Mouse (Mus musculus) G1E (cell line): ENCODE data around the gene Trim31. TPM values are rescaled to one million over a fixed set of nuclear protein-coding genes. Genes with fewer than 3 reads are reported as not detected.

Source experiments
- ATAC-seq: 2 replicates; pipeline ENCODE4 v1.8.0; 2016; ENCODE audit warnings: mild to moderate bottlenecking; ENCODE audit not compliant: insufficient number of reproducible peaks, poor library complexity, low FRiP score, severe bottlenecking; ENCODE audit errors: extremely low read depth
- DNase-seq: peaks from one replicate; pipeline ENCODE4 v3.0.0; 2012; ENCODE audit warnings: low spot score
- H3K27me3 ChIP-seq: 2 replicates; pipeline ENCODE4 v1.6.1; 2012; ENCODE audit warnings: mild to moderate bottlenecking, low read length, inconsistent platforms; ENCODE audit not compliant: insufficient read depth
- H3K36me3 ChIP-seq: replicated peaks from 2 replicates; pipeline ENCODE3; 2012; ENCODE audit warnings: mild to moderate bottlenecking, inconsistent platforms
- H3K4me1 ChIP-seq: 2 replicates; pipeline ENCODE4 v1.6.1; 2012; ENCODE audit warnings: low read depth, low read length, inconsistent platforms, mixed read lengths; ENCODE audit not compliant: insufficient read depth
- H3K4me3 ChIP-seq: 2 replicates; pipeline ENCODE4 v1.5.1; 2012; ENCODE audit warnings: low read depth, mild to moderate bottlenecking, inconsistent platforms, low read length, moderate library complexity, mixed read lengths
- H3K9me3 ChIP-seq: replicated peaks from 2 replicates; pipeline ENCODE4 v1.6.1; 2012; ENCODE audit warnings: inconsistent platforms
- CTCF ChIP-seq: IDR thresholded peaks from 2 replicates; pipeline ENCODE4 v1.5.1; 2012; ENCODE audit warnings: low read depth, low read length, inconsistent platforms, mixed read lengths
- GATA1 ChIP-seq: IDR thresholded peaks from 2 replicates; pipeline ENCODE4 v1.6.1; 2012; ENCODE audit warnings: borderline replicate concordance, low read length, inconsistent platforms, mixed read lengths
- GATA2 ChIP-seq: IDR thresholded peaks from 2 replicates; pipeline ENCODE4 v1.6.1; 2012; ENCODE audit warnings: low read depth, low read length, inconsistent platforms, borderline replicate concordance
- POLR2AphosphoS5 ChIP-seq: IDR thresholded peaks from 2 replicates; pipeline ENCODE4 v1.6.1; 2012; ENCODE audit warnings: low read depth, low read length, inconsistent platforms; ENCODE audit not compliant: insufficient replicate concordance
- TAL1 ChIP-seq: conservative IDR thresholded peaks from 2 replicates; pipeline ENCODE4 v1.6.1; 2012; ENCODE audit warnings: low read depth, low read length, inconsistent platforms, mixed read lengths
- polyA plus RNA-seq: library from polyadenylated mRNA; stranded (reverse); fragments of >175 nt; gene quantifications from 2 replicates; pipeline ENCODE4 v1.2.3, GENCODE M21; 2012
- total RNA-seq, 2 experiments: library from RNA; stranded (forward) in 1 of 2; stranded (reverse) in 1 of 2; fragments of 200-1000 nt in 1 of 2; fragments of >200 nt in 1 of 2; fragmentation: Nextera tagmentation in 1 of 2; gene quantifications; 2 replicates each; pipeline ENCODE4 v1.2.3; 2014 to 2017

Gene Trim31
- total and polyA plus RNA-seq, 3 experiments, result not detected

DNA sequence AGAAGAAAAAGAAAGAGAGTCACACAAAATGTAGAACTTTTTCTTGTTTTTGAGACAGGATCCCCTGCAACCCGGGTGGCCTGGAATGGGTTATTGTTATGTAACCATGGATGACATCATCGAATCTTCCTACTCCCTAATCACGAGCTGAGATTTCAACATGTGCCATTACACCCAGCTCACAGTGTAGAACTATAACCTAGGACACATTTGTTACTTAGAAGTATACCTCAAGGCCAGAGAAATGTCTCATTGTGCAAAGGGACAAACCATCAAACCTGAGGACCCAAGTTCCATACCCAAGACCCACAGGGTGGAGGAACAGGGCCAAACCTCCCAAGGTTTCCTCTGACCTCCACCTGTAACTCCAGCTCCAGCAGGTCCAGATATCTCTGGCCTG lies 5.7 kb downstream of the Trim31 start:
- peaks cover 3% of the 10 kb centered on the region for H3K27me3 ChIP-seq
- H3K4me1 ChIP-seq, result no peaks in the 10 kb centered on the region
- H3K36me3 ChIP-seq, result no peaks in the 10 kb centered on the region
- no peak for ATAC-seq
- no peak for TF ChIP-seq GATA2
- no peak overlapping the region for H3K4me3 ChIP-seq
- DNase-seq, result no peak
- H3K9me3 ChIP-seq, result no peaks in the 10 kb centered on the region

DNA sequence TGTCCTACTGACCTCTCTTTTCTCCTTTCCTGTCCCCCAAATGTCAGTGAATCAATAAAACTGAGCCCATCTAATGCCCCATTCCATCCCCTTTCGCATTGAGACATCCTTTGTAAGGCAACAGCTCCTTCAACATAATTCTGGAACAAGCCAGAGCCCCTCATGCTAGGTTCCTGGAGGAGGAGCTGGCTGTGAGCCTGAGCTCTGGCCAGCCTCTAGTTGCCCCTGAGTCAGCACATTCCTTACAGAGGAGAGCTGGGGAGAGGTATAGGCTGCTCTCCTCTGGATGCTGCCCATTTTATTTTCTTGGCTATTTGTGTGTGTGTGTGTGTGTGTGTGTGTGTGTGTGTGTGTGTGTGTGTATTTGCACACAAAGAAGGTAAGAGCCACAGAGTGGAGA lies 10.3 kb downstream of the Trim31 start:
- no peaks in the 10 kb centered on the region for H3K4me1 ChIP-seq
- no peaks in the 10 kb centered on the region; the same call in none of the 2 replicates for H3K27me3 ChIP-seq
- H3K36me3 ChIP-seq, result no peaks in the 10 kb centered on the region
- no peaks in the 10 kb centered on the region for H3K9me3 ChIP-seq
- DNase-seq (no peak), ATAC-seq (no peak)
- no peak for TF ChIP-seq GATA2
- no peak for TF ChIP-seq TAL1
- TF ChIP-seq POLR2AphosphoS5, result no peak
- no peak for TF ChIP-seq CTCF
- no peak for TF ChIP-seq GATA1
- no peak overlapping the region for H3K4me3 ChIP-seq

GRCm38 (mm10) chr17:36909802-36910201 lies 11.9 kb downstream of the Trim31 start:
- no peak for DNase-seq
- ATAC-seq, result no peak
- Histone ChIP-seq H3K9me3 (no peaks in the 10 kb centered on the region), H3K27me3 (no peaks in the 10 kb centered on the region; the same call in none of the 2 replicates), H3K4me3 (no peak overlapping the region), H3K4me1 (no peaks in the 10 kb centered on the region), H3K36me3 (no peaks in the 10 kb centered on the region)
- TF ChIP-seq GATA1 (no peak), CTCF (no peak)

- Histone ChIP-seq H3K4me3 (no peak overlapping the region), H3K27me3 (no peaks in the 10 kb centered on the region; the same call in none of the 2 replicates), H3K36me3 (no peaks in the 10 kb centered on the region), H3K9me3 (no peaks in the 10 kb centered on the region), H3K4me1 (no peaks in the 10 kb centered on the region)
- no peak for TF ChIP-seq GATA2
- no peak for TF ChIP-seq TAL1
- TF ChIP-seq CTCF, result no peak
- no peak for TF ChIP-seq POLR2AphosphoS5
- TF ChIP-seq GATA1, result no peak
- DNase-seq (no peak), ATAC-seq (no peak)
Measured at GRCm38 (mm10) chr17:36912031-36912430, 14.1 kb downstream of the Trim31 start.

- no peak for ATAC-seq
- Histone ChIP-seq H3K4me3 (no peak overlapping the region), H3K4me1 (no peaks in the 10 kb centered on the region), H3K27me3 (no peaks in the 10 kb centered on the region; the same call in 1 of the 2 replicates), H3K9me3 (no peaks in the 10 kb centered on the region), H3K36me3 (no peaks in the 10 kb centered on the region)
- TF ChIP-seq TAL1 (no peak), CTCF (peak; percentile 49; the same call in 1 of the 2 replicates)
- DNase-seq, result peak; percentile 44
Measured at GRCm38 (mm10) chr17:36914108-36914507, 16.2 kb downstream of the Trim31 start.

DNA sequence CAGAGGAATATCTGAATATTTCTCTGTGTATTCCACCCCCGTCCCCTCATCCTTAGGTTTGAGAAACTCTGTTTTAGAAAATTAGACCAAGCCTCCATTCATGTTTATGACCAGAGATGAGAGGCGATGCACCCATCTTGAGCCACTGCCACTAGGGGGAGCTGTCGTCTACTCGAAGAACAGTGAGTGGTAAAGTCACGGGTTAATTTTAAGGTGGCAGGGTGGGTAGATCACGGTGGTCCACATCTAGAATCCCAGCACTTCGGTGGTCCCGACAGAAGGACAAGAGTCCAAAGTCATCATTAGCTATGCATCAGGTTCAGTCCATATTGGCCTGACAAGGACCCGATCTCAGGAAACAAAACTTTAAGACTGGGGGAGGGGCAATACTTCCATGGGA lies 17.2 kb downstream of the Trim31 start:
- Histone ChIP-seq H3K27me3 (no peaks in the 10 kb centered on the region), H3K4me1 (peaks cover under 1% of the 10 kb centered on the region; the same call in 1 of the 2 replicates), H3K36me3 (no peaks in the 10 kb centered on the region)

DNA sequence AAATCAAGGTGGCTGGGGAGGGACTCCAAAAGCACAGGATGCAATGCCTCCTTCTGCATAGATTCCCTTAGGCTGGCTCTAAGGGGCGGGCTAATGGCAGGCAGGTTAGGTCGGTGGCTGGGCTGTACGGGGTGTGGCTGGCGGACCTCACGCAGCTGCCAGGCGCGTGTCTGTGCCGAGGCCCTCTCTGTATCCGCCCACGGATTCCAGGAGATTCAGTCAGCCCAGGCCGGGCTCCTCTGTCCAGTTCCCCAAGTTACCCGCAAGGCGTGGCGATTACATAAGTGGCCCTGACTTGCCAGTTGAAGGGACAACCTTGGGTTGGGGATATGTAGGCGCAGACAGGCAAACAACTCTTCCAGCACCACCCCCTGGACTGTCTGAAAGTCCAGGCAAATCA lies 22.3 kb downstream of the Trim31 start:
- Histone ChIP-seq H3K4me3 (no peak overlapping the region), H3K27me3 (no peaks in the 10 kb centered on the region), H3K9me3 (no peaks in the 10 kb centered on the region), H3K36me3 (no peaks in the 10 kb centered on the region), H3K4me1 (peaks cover 3% of the 10 kb centered on the region; the same call in 1 of the 2 replicates)
- ATAC-seq (no peak), DNase-seq (no peak)
- TF ChIP-seq TAL1 (no peak), POLR2AphosphoS5 (no peak), CTCF (no peak), GATA1 (no peak), GATA2 (no peak)

More for the DNA sequence above, 17.2 kb downstream of the Trim31 start:
- ATAC-seq (no peak; the same call in 1 of the 2 replicates), DNase-seq (no peak)
- H3K4me3 ChIP-seq, result no peak overlapping the region
- no peaks in the 10 kb centered on the region for H3K9me3 ChIP-seq
- TF ChIP-seq CTCF (peak; percentile 47; the same call in 1 of the 2 replicates), POLR2AphosphoS5 (no peak)
